Mouse (Mus musculus): Measurements from ENCODE around the gene Ttc28. TPM values are rescaled to one million over a fixed set of nuclear protein-coding genes. Genes with fewer than 3 reads are reported as not detected.

Ttc28 gene
- polyA plus RNA-seq, 1 experiment from 2014 or later, result 24.7 TPM

- peak overlapping the region; percentile 4 for H3K27ac ChIP-seq (replicated peaks)
- no peaks in the 10 kb centered on the region for H3K27me3 ChIP-seq
- no peak overlapping the region for H3K4me2 ChIP-seq (replicated peaks)
- WGBS, result 76% methylated on average over 22 of the region's 22 CpGs
- peaks cover 56% of the 10 kb centered on the region for H3K4me1 ChIP-seq
- no peak overlapping the region for H3K4me3 ChIP-seq
- no peaks in the 10 kb centered on the region for H3K9me3 ChIP-seq
- no peaks in the 10 kb centered on the region for H3K36me3 ChIP-seq
- no peak for ATAC-seq (ENCODE audit: low FRiP score, low read depth)
- no peak overlapping the region for H3K9ac ChIP-seq (replicated peaks)
These were observed 179.0 kb downstream of the Ttc28 start for GRCm38 (mm10) chr5:111058401-111059139.

- H3K36me3 ChIP-seq, result no peaks in the 10 kb centered on the region
- peak overlapping the region; percentile 4; the same call in 1 of the 2 replicates for H3K27ac ChIP-seq (replicated peaks)
- ATAC-seq (ENCODE audit: low FRiP score, low read depth), result no peak
- no peak overlapping the region for H3K4me3 ChIP-seq
- peaks cover 51% of the 10 kb centered on the region for H3K4me1 ChIP-seq
- H3K9me3 ChIP-seq, result no peaks in the 10 kb centered on the region
- H3K9ac ChIP-seq (replicated peaks), result no peak overlapping the region
- WGBS, result 76% methylated on average over 11 of the region's 11 CpGs
- H3K27me3 ChIP-seq, result no peaks in the 10 kb centered on the region
- no peak overlapping the region for H3K4me2 ChIP-seq (replicated peaks)
These were observed 179.7 kb downstream of the Ttc28 start for GRCm38 (mm10) chr5:111059140-111059921.

GRCm38 (mm10) chr5:111060246-111060745 is 180.7 kb downstream of the Ttc28 start:
- H3K9me3 ChIP-seq, result no peaks in the 10 kb centered on the region
- H3K4me2 ChIP-seq (replicated peaks), result no peak overlapping the region
- H3K36me3 ChIP-seq, result no peaks in the 10 kb centered on the region
- no peak overlapping the region for H3K27ac ChIP-seq (replicated peaks)
- ATAC-seq (ENCODE audit: low FRiP score, low read depth), result no peak
- no peak overlapping the region for H3K9ac ChIP-seq (replicated peaks)
- WGBS, result 65% methylated on average over 6 of the region's 6 CpGs
- H3K4me3 ChIP-seq, result no peak overlapping the region
- H3K27me3 ChIP-seq, result no peaks in the 10 kb centered on the region
- H3K4me1 ChIP-seq, result peaks cover 47% of the 10 kb centered on the region

GRCm38 (mm10) chr5:111063155-111063554 is 183.6 kb downstream of the Ttc28 start:
- Histone ChIP-seq H3K4me2 (replicated peaks) (no peak overlapping the region), H3K36me3 (no peaks in the 10 kb centered on the region), H3K4me1 (peaks cover 29% of the 10 kb centered on the region), H3K4me3 (no peak overlapping the region), H3K9ac (replicated peaks) (no peak overlapping the region), H3K27me3 (no peaks in the 10 kb centered on the region), H3K9me3 (no peaks in the 10 kb centered on the region), H3K27ac (replicated peaks) (no peak overlapping the region)
- 86% methylated on average over 3 of the region's 3 CpGs for WGBS
- no peak for ATAC-seq (ENCODE audit: low FRiP score, low read depth)

- Histone ChIP-seq H3K27me3 (0 out of 2 replicates have a peak, but pooled peaks cover 5% of the 10 kb centered on the region), H3K4me1 (peaks cover 21% of the 10 kb centered on the region), H3K4me3 (no peak overlapping the region), H3K9ac (replicated peaks) (no peak overlapping the region), H3K4me2 (replicated peaks) (no peak overlapping the region), H3K9me3 (no peaks in the 10 kb centered on the region), H3K36me3 (no peaks in the 10 kb centered on the region), H3K27ac (replicated peaks) (no peak overlapping the region)
- 72% methylated on average over 3 of the region's 3 CpGs for WGBS
- no peak for ATAC-seq (ENCODE audit: low FRiP score, low read depth)
These were observed 184.4 kb downstream of the Ttc28 start for GRCm38 (mm10) chr5:111063991-111064390.

GRCm38 (mm10) chr5:111065770-111066169 is 186.2 kb downstream of the Ttc28 start:
- Histone ChIP-seq H3K9ac (replicated peaks) (no peak overlapping the region), H3K27ac (replicated peaks) (no peak overlapping the region), H3K27me3 (0 out of 2 replicates have a peak, but pooled peaks cover 5% of the 10 kb centered on the region), H3K4me3 (no peak overlapping the region), H3K4me1 (peaks cover 32% of the 10 kb centered on the region), H3K36me3 (no peaks in the 10 kb centered on the region), H3K4me2 (replicated peaks) (no peak overlapping the region), H3K9me3 (no peaks in the 10 kb centered on the region)
- WGBS, result 79% methylated on average over 4 of the region's 4 CpGs
- no peak for ATAC-seq (ENCODE audit: low FRiP score, low read depth)

- 0 out of 2 replicates have a peak, but pooled peaks cover 5% of the 10 kb centered on the region for H3K27me3 ChIP-seq
- H3K27ac ChIP-seq (replicated peaks), result no peak overlapping the region
- no peak overlapping the region for H3K9ac ChIP-seq (replicated peaks)
- ATAC-seq (ENCODE audit: low FRiP score, low read depth), result no peak
- no peak overlapping the region for H3K4me2 ChIP-seq (replicated peaks)
- no peaks in the 10 kb centered on the region for H3K36me3 ChIP-seq
- no peaks in the 10 kb centered on the region for H3K9me3 ChIP-seq
- peaks cover 44% of the 10 kb centered on the region for H3K4me1 ChIP-seq
- no peak overlapping the region for H3K4me3 ChIP-seq
- WGBS, result 93% methylated on average over 5 of the region's 5 CpGs
These were observed 189.9 kb downstream of the Ttc28 start for GRCm38 (mm10) chr5:111069503-111069902.

- no peak overlapping the region for H3K27ac ChIP-seq (replicated peaks)
- H3K27me3 ChIP-seq, result 0 out of 2 replicates have a peak, but pooled peaks cover 5% of the 10 kb centered on the region
- no peak overlapping the region for H3K4me2 ChIP-seq (replicated peaks)
- 85% methylated on average over 5 of the region's 5 CpGs for WGBS
- H3K4me3 ChIP-seq, result no peak overlapping the region
- peaks cover 44% of the 10 kb centered on the region for H3K4me1 ChIP-seq
- no peak overlapping the region for H3K9ac ChIP-seq (replicated peaks)
- no peaks in the 10 kb centered on the region for H3K9me3 ChIP-seq
- ATAC-seq (ENCODE audit: low FRiP score, low read depth), result no peak
- no peaks in the 10 kb centered on the region for H3K36me3 ChIP-seq
These were observed 190.3 kb downstream of the Ttc28 start for GRCm38 (mm10) chr5:111069931-111070330.

GRCm38 (mm10) chr5:111070361-111070760 is 190.8 kb downstream of the Ttc28 start:
- Histone ChIP-seq H3K9me3 (no peaks in the 10 kb centered on the region), H3K4me3 (no peak overlapping the region), H3K4me1 (peaks cover 43% of the 10 kb centered on the region), H3K36me3 (no peaks in the 10 kb centered on the region), H3K27ac (replicated peaks) (no peak overlapping the region), H3K4me2 (replicated peaks) (no peak overlapping the region), H3K9ac (replicated peaks) (no peak overlapping the region), H3K27me3 (0 out of 2 replicates have a peak, but pooled peaks cover 5% of the 10 kb centered on the region)
- WGBS, result 26% methylated on average over 6 of the region's 6 CpGs
- ATAC-seq (ENCODE audit: low FRiP score, low read depth), result no peak

- Histone ChIP-seq H3K27ac (replicated peaks) (peak overlapping the region; percentile 43), H3K36me3 (no peaks in the 10 kb centered on the region), H3K4me3 (no peak overlapping the region), H3K9ac (replicated peaks) (no peak overlapping the region), H3K4me1 (peaks cover 32% of the 10 kb centered on the region), H3K9me3 (no peaks in the 10 kb centered on the region), H3K4me2 (replicated peaks) (0 out of 2 replicates have a peak overlapping the region, but pooled peaks have one; percentile 3), H3K27me3 (0 out of 2 replicates have a peak, but pooled peaks cover 5% of the 10 kb centered on the region)
- 70% methylated on average over 6 of the region's 6 CpGs for WGBS
- peak; percentile 70 for ATAC-seq (ENCODE audit: low FRiP score, low read depth)
These were observed 193.7 kb downstream of the Ttc28 start for GRCm38 (mm10) chr5:111073316-111073736.

GRCm38 (mm10) chr5:111074050-111074449 is 194.4 kb downstream of the Ttc28 start:
- Histone ChIP-seq H3K36me3 (no peaks in the 10 kb centered on the region), H3K27ac (replicated peaks) (peak overlapping the region; percentile 30; the same call in 1 of the 2 replicates), H3K9ac (replicated peaks) (no peak overlapping the region), H3K9me3 (no peaks in the 10 kb centered on the region), H3K4me3 (no peak overlapping the region), H3K27me3 (no peaks in the 10 kb centered on the region), H3K4me1 (peaks cover 32% of the 10 kb centered on the region), H3K4me2 (replicated peaks) (no peak overlapping the region)
- no peak for ATAC-seq (ENCODE audit: low FRiP score, low read depth)
- WGBS, result 44% methylated on average over 7 of the region's 7 CpGs

- Histone ChIP-seq H3K9me3 (no peaks in the 10 kb centered on the region), H3K27me3 (no peaks in the 10 kb centered on the region), H3K36me3 (no peaks in the 10 kb centered on the region), H3K4me1 (peaks cover 20% of the 10 kb centered on the region), H3K4me2 (replicated peaks) (no peak overlapping the region), H3K9ac (replicated peaks) (no peak overlapping the region), H3K27ac (replicated peaks) (no peak overlapping the region), H3K4me3 (no peak overlapping the region)
- no peak for ATAC-seq (ENCODE audit: low FRiP score, low read depth)
- WGBS, result 76% methylated on average over 5 of the region's 5 CpGs
These were observed 196.2 kb downstream of the Ttc28 start for GRCm38 (mm10) chr5:111075841-111076240.
